Mouse (Mus musculus): ENCODE measurements around the gene Rsg1.

DNA sequence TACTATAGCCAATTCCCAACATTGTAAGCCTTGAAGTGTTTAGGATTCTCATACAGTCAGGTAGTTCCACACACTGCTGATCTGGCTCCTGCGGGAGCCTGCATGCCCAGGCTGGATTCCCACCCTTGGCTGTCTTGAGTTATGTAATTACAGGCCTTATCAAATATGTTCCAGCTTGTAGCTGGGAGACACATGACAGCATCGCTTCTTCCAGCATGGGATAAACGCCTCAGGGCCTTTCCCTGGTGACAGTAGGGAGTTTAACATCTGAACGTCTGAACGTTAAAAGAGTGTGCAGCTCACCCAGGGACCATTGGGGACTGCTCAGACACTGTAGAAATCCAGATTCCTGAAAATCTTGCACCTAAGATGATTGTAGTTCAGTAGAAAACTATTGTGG, 38.0 kb upstream of the Rsg1 start:
- no peak for TF ChIP-seq CTCF (IDR thresholded peaks at IDR 0.05; ENCODE audit: control insufficient read depth, insufficient read depth, insufficient replicate concordance, low read depth, low read length)
- TF ChIP-seq POLR2A (IDR thresholded peaks at IDR 0.05; ENCODE audit: control insufficient read depth, low read depth, low read length): no peak
